Mouse (Mus musculus): ENCODE results near the gene Rab3gap2. TPM values are rescaled to one million over a fixed set of nuclear protein-coding genes. Genes with fewer than 3 reads are reported as not detected.

The Rab3gap2 gene
- polyA plus RNA-seq, 2 experiments, result 26.3 to 36.9 TPM

DNA sequence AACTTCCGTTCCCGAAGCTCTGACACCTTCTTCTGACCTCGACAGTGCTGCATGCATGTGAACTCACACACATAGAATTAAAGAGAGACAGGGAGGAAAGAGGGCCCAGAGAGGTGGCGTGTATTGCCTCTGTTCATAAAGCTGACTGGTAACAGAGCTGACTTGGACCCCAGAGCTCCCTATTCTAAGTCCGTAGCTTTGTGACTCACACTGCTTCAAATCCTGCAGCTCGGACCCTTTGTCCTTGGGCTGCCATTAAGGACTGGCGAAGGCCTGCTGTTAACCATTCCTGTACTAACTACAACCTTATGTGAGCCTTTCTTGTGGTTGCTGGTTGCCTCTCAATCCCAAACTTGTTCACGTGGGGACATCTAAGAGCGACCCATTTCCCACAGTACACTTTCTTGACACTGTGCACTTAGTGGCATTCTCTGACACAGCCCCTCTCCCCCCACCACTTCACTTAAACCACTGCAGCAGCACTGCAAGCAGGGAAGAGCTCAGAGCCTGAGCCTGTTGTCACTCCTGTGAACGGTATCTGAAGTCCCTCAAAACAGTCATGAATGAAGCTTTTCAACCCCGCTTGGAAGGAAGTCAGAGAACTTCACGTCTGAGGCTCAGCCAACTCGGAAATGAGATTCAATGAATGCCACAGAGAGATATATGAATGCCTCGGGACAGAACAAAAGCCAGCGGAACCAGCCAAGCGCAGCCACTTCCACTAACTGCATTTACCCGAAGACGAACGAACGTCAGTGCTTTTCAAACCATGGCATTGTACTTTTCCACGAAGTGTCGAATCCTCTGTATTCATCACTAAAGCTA lies 3.1 kb upstream of the Rab3gap2 start:
- no peak overlapping the region for H3K27ac ChIP-seq (replicated peaks; ENCODE audit: low read depth, low read length)
- no peaks in the 10 kb centered on the region for H3K36me3 ChIP-seq (ENCODE audit: control insufficient read depth, insufficient read depth, low read length)
- H3K9ac ChIP-seq (ENCODE audit: low read depth, low read length, severe bottlenecking), result no peak overlapping the region
- no peak overlapping the region for H3K4me2 ChIP-seq (replicated peaks; ENCODE audit: low read depth, low read length, severe bottlenecking)
- H3K4me3 ChIP-seq (replicated peaks; ENCODE audit: low read length), result no peak overlapping the region
- ATAC-seq (ENCODE audit: low FRiP score, low read depth) (no peak), DNase-seq (ENCODE audit: low spot score) (no peak)
- TF ChIP-seq POLR2A (IDR thresholded peaks at IDR 0.05; ENCODE audit: borderline replicate concordance, extremely low read depth, insufficient read depth, insufficient read length), result no peak
- no peaks in the 10 kb centered on the region for H3K27me3 ChIP-seq (ENCODE audit: control insufficient read depth, insufficient read depth, low read length)
- 59% methylated on average over 22 of the region's 22 CpGs for WGBS
- peaks cover 15% of the 10 kb centered on the region for H3K4me1 ChIP-seq (ENCODE audit: control insufficient read depth, insufficient read depth, low read length)
- H3K9me3 ChIP-seq (ENCODE audit: control insufficient read depth, low read length), result no peaks in the 10 kb centered on the region

DNA sequence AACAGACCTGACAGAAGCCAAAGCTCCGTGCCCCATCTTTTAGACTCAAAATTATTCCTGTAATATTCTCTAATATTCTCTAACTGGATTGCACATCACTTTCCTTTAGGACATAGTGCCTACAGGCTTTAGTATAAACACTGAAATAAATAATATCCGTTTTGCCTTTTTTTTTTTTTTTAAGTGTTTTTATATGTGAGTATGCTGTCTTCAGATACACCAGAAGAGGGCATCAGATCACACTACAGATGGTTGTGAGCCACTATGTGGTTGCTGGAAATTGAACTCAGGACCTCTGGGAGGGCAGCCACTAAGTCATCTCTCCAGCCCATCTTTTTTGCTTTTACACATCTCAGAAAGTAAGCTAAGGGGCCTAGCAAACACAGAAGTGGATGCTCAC lies 1.9 kb upstream of the Rab3gap2 start:
- H3K27me3 ChIP-seq (ENCODE audit: control insufficient read depth, insufficient read depth, low read length), result no peaks in the 10 kb centered on the region
- H3K36me3 ChIP-seq (ENCODE audit: control insufficient read depth, insufficient read depth, low read length), result no peaks in the 10 kb centered on the region
- no peak for TF ChIP-seq POLR2A (IDR thresholded peaks at IDR 0.05; ENCODE audit: borderline replicate concordance, extremely low read depth, insufficient read depth, insufficient read length)
- peaks cover 15% of the 10 kb centered on the region for H3K4me1 ChIP-seq (ENCODE audit: control insufficient read depth, insufficient read depth, low read length)
- no peaks in the 10 kb centered on the region for H3K9me3 ChIP-seq (ENCODE audit: control insufficient read depth, low read length)
- DNase-seq (ENCODE audit: low spot score) (no peak), ATAC-seq (ENCODE audit: low FRiP score, low read depth) (no peak)
- no peak overlapping the region for H3K9ac ChIP-seq (ENCODE audit: low read depth, low read length, severe bottlenecking)
- no peak overlapping the region for H3K27ac ChIP-seq (replicated peaks; ENCODE audit: low read depth, low read length)
- WGBS, result 79% methylated on average over 2 of the region's 2 CpGs
- H3K4me3 ChIP-seq (replicated peaks; ENCODE audit: low read length), result no peak overlapping the region
- no peak overlapping the region for H3K4me2 ChIP-seq (replicated peaks; ENCODE audit: low read depth, low read length, severe bottlenecking)

DNA sequence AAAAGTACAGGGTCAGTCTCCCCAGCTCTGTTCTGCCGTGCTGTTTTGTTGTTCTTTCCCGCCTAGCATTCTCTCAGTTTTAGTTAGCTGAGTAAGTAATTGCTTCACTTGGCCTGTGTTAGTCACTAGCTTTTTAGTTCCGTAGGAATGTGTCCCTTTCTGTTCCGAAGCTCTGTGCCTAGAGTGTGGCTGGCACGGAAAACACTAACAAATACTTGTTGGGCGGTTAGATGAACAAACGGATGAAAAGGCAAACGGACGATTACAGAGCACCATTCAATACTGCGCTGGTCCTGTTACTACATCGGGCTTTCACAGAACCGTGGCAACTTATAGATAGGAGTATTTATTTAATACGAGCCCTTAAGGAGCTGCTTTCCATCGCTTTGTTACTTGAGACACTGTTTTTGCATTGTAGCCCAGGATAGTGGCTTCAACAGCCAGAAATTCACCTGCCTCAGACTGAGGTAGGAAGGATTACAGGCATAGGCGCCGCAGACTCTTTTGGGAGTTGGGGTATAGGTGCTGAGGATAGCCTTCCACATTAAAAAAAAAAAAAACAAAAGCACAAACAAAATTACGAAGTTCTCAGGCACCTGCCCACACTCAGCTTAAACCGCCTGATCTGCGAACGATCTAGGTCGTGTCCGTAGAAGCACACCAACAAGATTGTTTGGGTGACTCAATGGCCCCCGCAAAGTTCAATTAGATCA lies 565 bp upstream of the Rab3gap2 start:
- TF ChIP-seq POLR2A (IDR thresholded peaks at IDR 0.05; ENCODE audit: borderline replicate concordance, extremely low read depth, insufficient read depth, insufficient read length), result no peak
- ATAC-seq (ENCODE audit: low FRiP score, low read depth), result no peak

DNA sequence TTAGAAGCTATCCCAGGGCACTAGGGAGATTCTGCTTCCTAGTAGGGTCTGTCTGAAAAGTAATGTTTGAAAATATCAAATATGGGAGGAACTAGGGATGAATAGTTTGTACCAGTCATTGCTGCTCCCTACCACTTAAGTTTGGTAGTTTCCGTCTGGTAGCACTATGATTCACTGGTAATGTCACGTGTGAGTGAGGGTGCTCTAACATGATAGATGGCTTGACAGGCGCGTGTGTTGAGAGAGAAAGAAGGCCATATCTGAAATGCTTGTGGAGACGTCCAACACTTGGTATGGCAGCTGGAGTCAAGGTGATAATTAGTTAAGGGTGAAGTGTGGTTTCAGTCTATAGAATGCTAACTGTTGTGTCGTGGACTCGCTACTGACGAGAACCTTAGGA lies 1.2 kb downstream of the Rab3gap2 start:
- DNase-seq (ENCODE audit: low spot score) (no peak), ATAC-seq (ENCODE audit: low FRiP score, low read depth) (no peak)
- Histone ChIP-seq H3K4me3 (replicated peaks; ENCODE audit: low read length) (peak overlapping the region; percentile 73), H3K4me1 (ENCODE audit: control insufficient read depth, insufficient read depth, low read length) (peaks cover 25% of the 10 kb centered on the region), H3K36me3 (ENCODE audit: control insufficient read depth, insufficient read depth, low read length) (no peaks in the 10 kb centered on the region), H3K27me3 (ENCODE audit: control insufficient read depth, insufficient read depth, low read length) (no peaks in the 10 kb centered on the region), H3K9ac (ENCODE audit: low read depth, low read length, severe bottlenecking) (peak overlapping the region; percentile 29; the same call in 1 of the 2 replicates), H3K27ac (replicated peaks; ENCODE audit: low read depth, low read length) (no peak overlapping the region), H3K4me2 (replicated peaks; ENCODE audit: low read depth, low read length, severe bottlenecking) (peak overlapping the region; percentile 89), H3K9me3 (ENCODE audit: control insufficient read depth, low read length) (no peaks in the 10 kb centered on the region)
- TF ChIP-seq POLR2A (IDR thresholded peaks at IDR 0.05; ENCODE audit: borderline replicate concordance, extremely low read depth, insufficient read depth, insufficient read length), result no peak
- 69% methylated on average over 8 of the region's 8 CpGs for WGBS

More for the DNA sequence above, 565 bp upstream of the Rab3gap2 start:
- Histone ChIP-seq H3K27me3 (ENCODE audit: control insufficient read depth, insufficient read depth, low read length) (no peaks in the 10 kb centered on the region), H3K9me3 (ENCODE audit: control insufficient read depth, low read length) (no peaks in the 10 kb centered on the region), H3K9ac (ENCODE audit: low read depth, low read length, severe bottlenecking) (peak overlapping the region; percentile 76), H3K36me3 (ENCODE audit: control insufficient read depth, insufficient read depth, low read length) (no peaks in the 10 kb centered on the region), H3K4me3 (replicated peaks; ENCODE audit: low read length) (peak overlapping the region; percentile 73), H3K27ac (replicated peaks; ENCODE audit: low read depth, low read length) (peak overlapping the region; percentile 70), H3K4me1 (ENCODE audit: control insufficient read depth, insufficient read depth, low read length) (peaks cover 15% of the 10 kb centered on the region), H3K4me2 (replicated peaks; ENCODE audit: low read depth, low read length, severe bottlenecking) (peak overlapping the region; percentile 88)
- DNase-seq (ENCODE audit: low spot score), result peak; percentile 8
- 7% methylated on average over 23 of the region's 23 CpGs for WGBS

DNA sequence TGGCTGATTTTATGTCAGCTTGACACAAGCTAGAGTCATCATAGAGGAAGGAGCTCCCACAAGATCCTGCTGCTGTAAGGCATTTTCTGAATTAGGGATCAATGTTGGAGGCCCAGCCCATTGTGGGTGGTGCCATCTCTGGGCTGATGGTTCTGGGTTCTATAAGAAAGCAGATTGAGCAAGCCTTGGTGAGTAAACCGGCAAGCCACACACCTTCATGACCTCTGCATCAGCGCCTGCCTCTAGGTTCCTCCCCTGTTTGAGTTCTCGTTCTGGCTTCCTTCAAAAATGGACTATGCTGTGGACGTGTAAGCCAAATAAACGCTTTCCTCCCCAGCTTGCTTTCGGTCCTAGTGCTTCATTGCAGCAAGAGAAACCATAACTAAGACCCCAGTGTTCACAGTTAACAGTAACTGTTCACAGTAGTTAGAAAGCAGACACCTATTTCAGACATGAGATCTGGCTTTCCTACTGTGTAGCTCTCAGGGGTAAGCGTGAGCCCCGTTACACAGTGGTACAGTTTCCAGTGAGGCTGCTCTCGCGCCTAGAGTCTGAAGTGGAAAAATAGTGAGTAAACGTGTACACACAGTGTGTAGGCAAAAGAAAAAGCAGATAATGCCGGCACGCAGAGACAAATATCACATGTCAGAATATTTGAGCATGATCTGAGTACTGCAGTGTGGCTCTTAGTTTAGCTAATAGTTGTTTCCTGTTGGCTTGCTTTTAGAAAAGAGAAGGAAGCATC lies 4.1 kb downstream of the Rab3gap2 start:
- Histone ChIP-seq H3K9ac (ENCODE audit: low read depth, low read length, severe bottlenecking) (no peak overlapping the region), H3K4me3 (replicated peaks; ENCODE audit: low read length) (no peak overlapping the region), H3K4me1 (ENCODE audit: control insufficient read depth, insufficient read depth, low read length) (peaks cover 25% of the 10 kb centered on the region), H3K9me3 (ENCODE audit: control insufficient read depth, low read length) (no peaks in the 10 kb centered on the region), H3K36me3 (ENCODE audit: control insufficient read depth, insufficient read depth, low read length) (no peaks in the 10 kb centered on the region; the same call in 1 of the 2 replicates), H3K27me3 (ENCODE audit: control insufficient read depth, insufficient read depth, low read length) (no peaks in the 10 kb centered on the region), H3K27ac (replicated peaks; ENCODE audit: low read depth, low read length) (no peak overlapping the region), H3K4me2 (replicated peaks; ENCODE audit: low read depth, low read length, severe bottlenecking) (no peak overlapping the region)
- ATAC-seq (ENCODE audit: low FRiP score, low read depth), result no peak
- WGBS, result 84% methylated on average over 13 of the region's 13 CpGs
- DNase-seq (ENCODE audit: low spot score), result no peak
- no peak for TF ChIP-seq POLR2A (IDR thresholded peaks at IDR 0.05; ENCODE audit: borderline replicate concordance, extremely low read depth, insufficient read depth, insufficient read length)
